Mouse (Mus musculus) brain, adult 10 weeks (tissue): ENCODE measurements around the gene Spata46. TPM values are rescaled to one million over a fixed set of nuclear protein-coding genes. Genes with fewer than 3 reads are reported as not detected.

Experiments
- polyA plus RNA-seq: library from polyadenylated mRNA; stranded (reverse); fragments of 350-450 nt; fragmentation: Illumina TruSeq; extraction: RNeasy Lipid Tissue Mini Kit (QIAGEN cat#74804); gene quantifications from one replicate; pipeline ENCODE4 v1.2.3, GENCODE M21; 2015; ENCODE audit warnings: low read depth, low replicate concordance

Spata46 gene
- not detected for polyA plus RNA-seq

GRCm38 (mm10) chr1:170308503-170308902 lies at the start of gene Spata46:
Gene Spata46, plus strand, starts transcription at chr1:170308803.

GRCm38 (mm10) chr1:170277016-170277415 lies 31.6 kb upstream of the Spata46 start, which contains the start of gene Sh2d1b1:
Gene Sh2d1b1, plus strand, starts transcription at chr1:170277320.

GRCm38 (mm10) chr1:170306232-170306631 lies 2.4 kb upstream of the Spata46 start, which contains the start of gene Gm7694:
Gene Gm7694, minus strand, starts transcription at chr1:170306332.

Other genes with a start within 250 kb of the Spata46 start
- gene Ddr2, start 198.0 kb upstream of the Spata46 start, polyA plus RNA-seq, result 3.4 TPM
- gene Uap1, start 133.8 kb upstream of the Spata46 start, polyA plus RNA-seq, result 56.7 TPM
- gene Uhmk1, start 93.4 kb upstream of the Spata46 start, polyA plus RNA-seq, result 92.2 TPM
- not detected for gene Sh2d1b2, start 76.1 kb upstream of the Spata46 start, polyA plus RNA-seq
- gene Sh2d1b1, start 31.5 kb upstream of the Spata46 start, polyA plus RNA-seq, result not detected
- gene Gm7694, start 2.5 kb upstream of the Spata46 start, polyA plus RNA-seq, result 2.1 TPM